Mouse (Mus musculus) CH12F3 (cell line): ENCODE results near the gene Msl1.

Experiments used
- in situ Hi-C: fragments of 300-500 bp; cut with MboI; formaldehyde crosslinking; loops from 2 replicates; pipeline ENCODE4 v1.14.3; 2020; ENCODE audit warnings: low sequenced_read_pairs

The Msl1 gene

GRCm38 (mm10) chr11:98776052-98776764 is 19.1 kb upstream of the Msl1 start:
- in situ Hi-C loops = loop anchor here (5.0 kb wide), 1 partner anchor 74 kb away; the partner anchor contains the start of gene Csf3

- in situ Hi-C loops = loop anchor here (5.0 kb wide), 1 partner anchor 75 kb away; the partner anchor contains the start of gene Csf3
Observed at GRCm38 (mm10) chr11:98776843-98777590, 18.3 kb upstream of the Msl1 start.

DNA sequence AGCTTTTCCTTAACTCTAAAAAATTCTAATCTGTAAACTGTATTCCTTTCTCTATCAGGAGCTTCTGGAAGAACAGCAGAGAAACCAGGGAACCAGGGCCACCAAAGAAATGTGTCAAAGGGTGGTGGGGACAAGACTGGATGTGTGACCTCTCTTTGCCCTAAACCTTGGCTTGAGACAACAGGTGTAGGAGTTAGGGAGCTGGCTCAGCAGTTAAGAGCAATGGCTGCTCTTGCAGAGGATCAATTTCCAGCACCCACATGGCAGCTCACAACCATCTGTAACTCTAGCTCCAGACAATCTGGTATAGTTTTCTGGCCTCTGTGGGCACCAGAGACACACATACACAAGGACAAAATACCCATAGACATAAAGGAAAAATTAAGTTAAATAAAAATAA is 17.4 kb upstream of the Msl1 start:
- in situ Hi-C loops = loop anchor here (5.0 kb wide), 1 partner anchor 76 kb away; the partner anchor contains the start of gene Csf3

DNA sequence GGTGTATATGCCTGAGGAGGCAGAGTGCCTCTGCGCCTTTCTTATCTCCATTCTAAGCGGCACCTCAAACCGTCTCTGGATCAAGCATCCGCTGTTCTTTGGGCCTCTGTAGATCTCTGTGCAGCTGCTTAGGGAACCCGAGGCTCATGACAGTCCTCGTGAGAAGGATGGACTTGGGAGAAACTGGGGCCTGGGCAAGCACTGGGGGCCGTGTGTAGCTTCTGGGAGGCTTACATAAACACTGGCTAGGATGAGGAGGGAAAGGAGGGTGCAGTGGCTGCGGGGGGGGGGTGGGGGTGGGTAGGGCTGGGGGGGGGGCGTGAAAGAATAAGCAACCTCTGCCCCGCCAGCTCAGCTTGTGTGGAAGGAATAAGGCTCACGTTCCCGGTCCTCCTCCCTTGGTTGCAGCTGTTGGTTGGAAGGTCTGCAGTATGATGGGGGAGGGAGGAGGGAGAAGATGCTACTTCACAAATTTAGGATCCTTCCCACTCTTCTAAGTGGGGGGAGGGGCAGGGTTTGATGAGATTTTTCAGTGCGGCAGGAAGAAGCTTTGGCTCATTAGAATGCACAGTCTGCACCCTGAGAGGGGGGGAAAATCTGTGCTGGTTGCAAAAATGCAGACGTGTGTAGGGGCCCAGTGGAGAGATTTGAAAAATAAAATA is 13.3 kb upstream of the Msl1 start:
- in situ Hi-C loops = loop anchor here (10.0 kb wide), 1 partner anchor 57 kb away; the partner anchor contains the start of gene Med24

- in situ Hi-C loops = loop anchor here (10.0 kb wide), 1 partner anchor 58 kb away; the partner anchor contains the start of gene Med24
Observed at GRCm38 (mm10) chr11:98782651-98783235, 12.6 kb upstream of the Msl1 start.

- in situ Hi-C loops = loop anchor here (10.0 kb wide), 1 partner anchor 58 kb away; the partner anchor contains the start of gene Med24
Observed at GRCm38 (mm10) chr11:98783236-98783696, 12.1 kb upstream of the Msl1 start.

DNA sequence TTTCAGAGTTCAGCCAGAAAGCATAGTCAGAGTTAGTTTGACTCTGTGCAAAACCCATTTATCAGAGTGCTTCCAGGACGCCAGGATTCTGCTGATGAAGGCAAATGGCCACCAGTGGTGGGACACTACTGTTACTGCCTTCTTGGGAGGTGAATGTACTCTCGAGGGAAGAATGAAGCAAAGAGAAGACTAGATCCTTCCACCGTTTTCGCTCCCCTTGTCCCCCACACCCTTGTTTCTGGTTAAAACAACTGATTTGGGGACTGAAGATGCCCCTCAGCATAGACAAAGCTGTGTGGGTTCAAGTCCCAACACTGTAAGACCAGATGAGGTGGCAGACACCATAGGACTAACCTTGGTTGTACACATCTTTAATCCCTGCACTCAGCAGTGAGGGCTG is 11.2 kb upstream of the Msl1 start:
- in situ Hi-C loops = loop anchor here (10.0 kb wide), 1 partner anchor 59 kb away; the partner anchor contains the start of gene Med24

DNA sequence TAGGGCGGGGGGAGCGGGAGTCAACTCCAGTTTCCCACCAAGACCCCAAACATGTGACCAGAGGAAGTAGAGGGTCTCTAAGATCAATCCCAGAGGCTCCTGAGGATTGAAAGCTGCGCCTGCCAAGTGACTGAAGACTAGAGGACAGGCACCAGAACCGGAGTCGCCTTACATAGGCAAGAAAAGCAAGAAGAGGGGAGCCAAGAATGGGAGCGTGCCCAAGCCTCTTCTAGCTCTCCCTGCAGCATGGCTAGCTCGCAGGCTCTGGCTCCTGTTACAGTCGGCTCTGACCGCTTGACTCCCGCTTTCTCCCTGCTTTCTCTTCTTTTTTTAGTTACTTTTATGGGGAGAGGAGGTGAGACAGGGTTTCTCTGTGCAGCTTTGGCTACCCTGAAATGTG is 10.1 kb upstream of the Msl1 start:
- in situ Hi-C loops = loop anchor here (10.0 kb wide), 1 partner anchor 60 kb away; the partner anchor contains the start of gene Med24

DNA sequence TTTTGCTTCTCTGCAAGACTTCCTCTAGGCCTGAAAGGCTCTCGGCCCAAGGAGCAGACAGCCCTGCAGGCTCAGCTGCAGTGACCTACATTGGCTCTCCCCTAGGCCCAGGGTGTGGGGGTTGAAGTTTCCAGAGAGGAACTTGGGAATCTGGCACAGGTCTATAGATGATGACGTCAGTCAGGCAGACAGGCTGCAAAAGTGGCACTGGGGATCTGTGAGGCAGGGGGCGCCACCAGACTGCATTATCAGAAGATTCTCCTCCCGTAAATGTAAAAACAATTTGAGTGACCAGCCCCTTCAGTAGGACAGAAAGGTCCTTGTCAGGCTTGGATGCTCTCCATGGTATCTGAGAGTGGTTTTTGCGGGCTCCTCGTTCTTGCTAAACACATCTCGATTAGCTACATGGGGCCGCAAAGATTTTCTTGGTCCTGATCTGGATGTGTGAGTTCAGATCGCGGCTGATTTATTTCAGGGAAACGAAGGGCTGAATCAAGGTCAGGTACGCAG is 9.5 kb upstream of the Msl1 start:
- in situ Hi-C loops = loop anchor here (10.0 kb wide), 1 partner anchor 61 kb away; the partner anchor contains the start of gene Med24

DNA sequence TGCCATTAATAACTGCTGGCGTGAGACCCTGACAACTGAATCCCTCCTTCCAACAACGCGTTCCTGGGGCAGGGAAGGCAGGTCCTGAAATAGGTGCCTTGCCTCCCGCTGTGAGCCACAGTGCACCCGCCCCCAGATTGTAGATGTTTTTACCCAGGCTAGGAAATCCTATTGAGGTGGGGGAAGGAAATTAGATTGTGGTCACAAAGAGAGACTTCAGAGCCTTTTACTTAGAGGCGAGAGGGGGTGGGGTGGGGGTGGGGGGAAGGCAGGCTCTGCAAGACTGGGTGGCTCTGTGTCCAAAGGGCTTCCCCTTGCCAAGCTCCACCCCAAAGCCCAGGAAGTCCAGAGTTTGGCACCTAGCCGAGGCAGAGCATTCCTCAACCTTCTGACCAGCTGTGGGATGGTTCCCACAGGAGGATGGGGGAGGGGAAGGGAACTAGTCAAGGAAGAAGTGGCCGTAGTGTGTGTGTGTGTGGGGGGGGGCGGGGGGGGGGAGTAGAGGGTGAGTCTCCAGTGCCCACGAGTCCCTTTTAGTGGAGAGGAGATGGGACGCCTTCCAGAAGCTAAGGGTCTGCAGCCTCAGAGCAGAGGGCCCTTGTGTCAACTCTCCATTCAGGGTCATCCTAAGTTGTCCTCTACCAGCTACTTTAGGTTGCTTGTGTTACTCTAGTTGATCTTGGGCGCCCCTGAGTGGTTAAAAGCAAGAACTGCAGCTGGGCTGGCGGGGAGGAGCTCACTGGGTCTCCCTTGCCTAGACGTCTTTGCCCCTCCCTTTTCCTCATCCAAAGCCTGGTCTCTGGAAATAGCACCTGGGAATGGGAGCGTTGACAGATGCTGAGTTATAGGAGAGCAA is 8.7 kb upstream of the Msl1 start:
- in situ Hi-C loops = loop anchor here (10.0 kb wide), 1 partner anchor 62 kb away; the partner anchor contains the start of gene Med24

DNA sequence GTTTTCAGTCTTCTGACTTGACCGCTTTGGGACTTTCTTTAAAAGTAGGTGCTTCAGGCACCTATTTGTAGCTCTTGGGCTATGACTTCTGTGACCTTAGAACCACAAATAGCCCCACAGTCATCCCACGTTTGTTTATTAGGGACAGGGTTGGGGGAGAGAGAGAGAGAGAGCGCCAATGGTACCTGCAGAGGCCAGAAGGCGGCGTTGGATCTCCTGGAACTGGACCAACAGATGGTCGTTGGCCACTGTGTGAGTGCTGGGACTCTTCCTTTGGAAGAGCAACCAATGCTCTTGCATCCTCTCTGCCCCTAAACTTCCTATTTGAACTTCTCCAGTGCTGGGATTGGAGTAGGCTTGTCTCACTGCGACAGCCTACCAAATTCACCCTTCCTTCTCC is 8.1 kb upstream of the Msl1 start:
- in situ Hi-C loops = loop anchor here (10.0 kb wide), 1 partner anchor 62 kb away; the partner anchor contains the start of gene Med24

DNA sequence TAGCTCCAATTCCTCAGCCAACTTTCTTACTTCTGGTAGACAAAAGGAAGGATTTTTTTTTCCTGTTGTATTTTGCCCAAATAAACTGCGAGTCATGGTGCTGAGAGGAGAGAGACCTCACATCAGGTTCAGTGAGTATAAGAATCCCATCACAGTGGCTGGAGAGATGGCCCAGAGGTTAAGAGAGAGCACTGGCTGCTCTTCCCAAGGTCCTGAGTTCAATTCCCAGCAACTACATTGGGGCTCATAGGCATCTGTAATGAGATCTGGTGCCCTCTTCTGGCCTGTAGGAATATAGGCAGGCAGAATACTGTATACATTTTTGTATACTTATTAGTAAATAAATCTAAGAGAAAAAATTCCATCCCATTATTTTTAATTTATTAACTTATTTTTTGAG is 7.6 kb upstream of the Msl1 start:
- in situ Hi-C loops = loop anchor here (10.0 kb wide), 1 partner anchor 63 kb away; the partner anchor contains the start of gene Med24

DNA sequence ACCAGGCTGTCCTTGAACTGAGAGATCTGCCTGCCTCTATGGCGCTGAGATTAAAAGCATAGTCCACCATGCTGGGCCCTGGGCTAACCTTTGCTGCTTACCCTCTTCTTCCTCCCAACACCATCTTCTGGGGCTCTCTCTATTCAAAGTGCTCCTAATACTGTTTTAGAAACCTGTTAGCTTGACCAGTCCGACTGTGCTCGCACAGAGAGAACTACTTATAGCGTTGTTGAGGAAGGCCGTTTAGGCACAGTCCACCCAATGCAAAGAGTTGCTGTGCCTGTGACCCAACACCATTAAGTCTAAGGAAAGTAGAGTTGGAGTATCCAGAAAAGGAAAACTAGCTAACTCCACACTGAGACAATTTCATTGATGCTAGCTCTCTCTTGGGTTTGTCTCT is 7.2 kb upstream of the Msl1 start:
- in situ Hi-C loops = loop anchor here (10.0 kb wide), 1 partner anchor 63 kb away; the partner anchor contains the start of gene Med24

- in situ Hi-C loops = loop anchor here (10.0 kb wide), 1 partner anchor 64 kb away; the partner anchor contains the start of gene Med24
Observed at GRCm38 (mm10) chr11:98788550-98789218, 6.6 kb upstream of the Msl1 start.

GRCm38 (mm10) chr11:98789219-98789807 is 6.0 kb upstream of the Msl1 start:
- in situ Hi-C loops = loop anchor here (10.0 kb wide), 1 partner anchor 65 kb away; the partner anchor contains the start of gene Med24

DNA sequence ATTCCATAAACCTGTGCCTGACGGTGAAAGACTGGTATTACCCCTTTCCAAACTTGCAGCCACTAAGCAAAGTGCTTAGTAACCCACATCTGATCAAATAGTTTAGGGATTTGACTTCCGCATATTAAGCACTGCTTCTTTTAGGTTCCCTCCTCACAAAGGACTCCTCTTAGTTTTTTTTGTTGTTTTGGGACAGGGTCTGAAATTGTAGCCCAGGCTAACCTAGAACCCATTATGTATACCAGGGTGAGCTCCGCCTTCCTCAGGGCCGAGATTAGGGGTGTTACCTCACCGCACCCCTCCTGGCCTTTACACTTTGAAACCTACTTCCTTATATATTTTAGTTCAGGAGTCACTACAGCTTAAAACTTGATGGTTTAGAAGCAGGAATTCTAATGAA is 5.5 kb upstream of the Msl1 start:
- in situ Hi-C loops = loop anchor here (10.0 kb wide), 1 partner anchor 65 kb away; the partner anchor contains the start of gene Med24

DNA sequence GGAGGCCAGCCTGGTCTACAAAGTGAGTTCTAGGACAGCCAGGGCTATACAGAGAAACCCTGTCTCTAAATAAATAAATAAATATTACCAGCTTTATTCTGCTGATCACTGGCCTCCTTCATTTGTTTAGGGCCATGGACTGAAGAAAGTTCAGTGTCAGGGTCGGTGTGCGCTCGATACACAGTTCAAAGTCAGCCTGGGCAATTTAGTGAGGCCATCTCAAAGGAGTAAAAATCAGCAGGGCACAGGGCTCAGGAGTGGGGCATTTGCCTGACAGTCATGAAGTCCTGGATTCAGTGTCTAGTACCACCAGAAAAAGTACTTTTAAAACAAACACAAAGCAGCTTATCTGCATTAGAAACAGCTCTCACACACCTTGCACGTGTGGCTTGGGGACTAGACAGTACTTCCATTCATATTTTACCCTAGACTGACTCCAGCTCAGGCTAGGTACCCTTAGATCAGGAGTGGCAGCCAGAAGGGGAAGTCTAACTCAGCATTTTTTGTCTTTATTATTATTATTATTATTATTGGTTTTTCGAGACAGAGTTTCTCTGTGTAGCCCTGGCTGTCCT is 4.6 kb upstream of the Msl1 start:
- in situ Hi-C loops = no loop called here

GRCm38 (mm10) chr11:98791448-98791847 is 3.9 kb upstream of the Msl1 start:
- in situ Hi-C loops = no loop called here
